Mouse (Mus musculus): ENCODE measurements at regions not wholly inside any gene's neighbourhood (a gene's known extent, or its start where the extent isn't known, plus 50 kb on each side); places are given as distances from the start of the nearest gene placed in this dataset.

GRCm38 (mm10) chr10:19127581-19128291 lies 112.3 kb upstream of the Tnfaip3 start:
- DNase-seq, result no peak

- DNase-seq, result no peak
Observed at GRCm38 (mm10) chr10:19126922-19127321, 111.5 kb upstream of the Tnfaip3 start.

- no peak for DNase-seq
Observed at GRCm38 (mm10) chr10:19126438-19126837, 111.0 kb upstream of the Tnfaip3 start.

- no peak for DNase-seq
Observed at GRCm38 (mm10) chr10:19123691-19124090, 108.2 kb upstream of the Tnfaip3 start.

- no peak for DNase-seq
Observed at GRCm38 (mm10) chr10:19122221-19122620, 106.8 kb upstream of the Tnfaip3 start.

- no peak for DNase-seq
Observed at GRCm38 (mm10) chr10:19119281-19120049, 104.0 kb upstream of the Tnfaip3 start.

GRCm38 (mm10) chr10:19118569-19119280 lies 103.3 kb upstream of the Tnfaip3 start:
- no peak for DNase-seq

GRCm38 (mm10) chr10:19117071-19117605 lies 101.7 kb upstream of the Tnfaip3 start:
- no peak for DNase-seq

- no peak for DNase-seq
Observed at GRCm38 (mm10) chr10:19112459-19112858, 97.0 kb upstream of the Tnfaip3 start.

- no peak for DNase-seq
Observed at GRCm38 (mm10) chr10:19105231-19105681, 89.8 kb upstream of the Tnfaip3 start.

GRCm38 (mm10) chr10:19104671-19105203 lies 89.3 kb upstream of the Tnfaip3 start:
- DNase-seq, result peak; percentile 65 to 76

- no peak for DNase-seq
Observed at GRCm38 (mm10) chr10:19099369-19100285, 84.2 kb upstream of the Tnfaip3 start.

- peak; percentile 84 to 88 for DNase-seq
Observed at GRCm38 (mm10) chr10:19094297-19094696, 78.8 kb upstream of the Tnfaip3 start.

GRCm38 (mm10) chr10:19093689-19094088 lies 78.2 kb upstream of the Tnfaip3 start:
- no peak for DNase-seq

- DNase-seq, result no peak
Observed at GRCm38 (mm10) chr10:19091949-19092348, 76.5 kb upstream of the Tnfaip3 start.

- no peak for DNase-seq
Observed at GRCm38 (mm10) chr10:19091110-19091509, 75.7 kb upstream of the Tnfaip3 start.

- no peak for DNase-seq
Observed at GRCm38 (mm10) chr10:19086995-19087394, 71.5 kb upstream of the Tnfaip3 start.

- no peak for DNase-seq
Observed at GRCm38 (mm10) chr10:19082136-19082535, 66.7 kb upstream of the Tnfaip3 start.

GRCm38 (mm10) chr10:19078047-19078446 lies 62.6 kb upstream of the Tnfaip3 start:
- no peak for DNase-seq

- no peak for DNase-seq
Observed at GRCm38 (mm10) chr10:19068377-19068776, 52.9 kb upstream of the Tnfaip3 start.

- DNase-seq, result no peak
Observed at GRCm38 (mm10) chr10:19067623-19068022, 52.2 kb upstream of the Tnfaip3 start.
